Mouse (Mus musculus): ENCODE data around the gene Snap91. TPM values are rescaled to one million over a fixed set of nuclear protein-coding genes. Genes with fewer than 3 reads are reported as not detected.

The Snap91 gene
- polyA plus RNA-seq, 1 experiment from 2014 or later, result 75.7 TPM

GRCm38 (mm10) chr9:86720794-86721193, 159.7 kb downstream of the Snap91 start:
- Histone ChIP-seq H3K27me3 (replicated peaks) (no peaks in the 10 kb centered on the region), H3K4me1 (peaks cover 10% of the 10 kb centered on the region; the same call in 1 of the 2 replicates), H3K27ac (replicated peaks) (no peak overlapping the region), H3K4me2 (no peak overlapping the region), H3K36me3 (no peaks in the 10 kb centered on the region), H3K4me3 (no peak overlapping the region), H3K9me3 (no peaks in the 10 kb centered on the region), H3K9ac (no peak overlapping the region)
- no peak for ATAC-seq (ENCODE audit: extremely low read depth, insufficient number of reproducible peaks, low FRiP score, low TSS enrichment)
- 80% methylated on average over 2 of the region's 2 CpGs for WGBS

- Histone ChIP-seq H3K27ac (replicated peaks) (no peak overlapping the region), H3K4me3 (no peak overlapping the region), H3K9ac (no peak overlapping the region), H3K27me3 (replicated peaks) (no peaks in the 10 kb centered on the region), H3K9me3 (no peaks in the 10 kb centered on the region), H3K4me2 (no peak overlapping the region), H3K36me3 (no peaks in the 10 kb centered on the region), H3K4me1 (peaks cover 10% of the 10 kb centered on the region; the same call in 1 of the 2 replicates)
- ATAC-seq (ENCODE audit: extremely low read depth, insufficient number of reproducible peaks, low FRiP score, low TSS enrichment), result no peak
- 84% methylated on average over 5 of the region's 5 CpGs for WGBS
These were observed 160.2 kb downstream of the Snap91 start for GRCm38 (mm10) chr9:86720227-86720626.

GRCm38 (mm10) chr9:86717119-86717518, 163.3 kb downstream of the Snap91 start:
- H3K4me1 ChIP-seq, result peaks cover 10% of the 10 kb centered on the region; the same call in 1 of the 2 replicates
- no peak overlapping the region for H3K4me3 ChIP-seq
- no peak for ATAC-seq (ENCODE audit: extremely low read depth, insufficient number of reproducible peaks, low FRiP score, low TSS enrichment)
- no peak overlapping the region for H3K4me2 ChIP-seq
- H3K27ac ChIP-seq (replicated peaks), result no peak overlapping the region
- H3K9me3 ChIP-seq, result no peaks in the 10 kb centered on the region
- WGBS, result 57% methylated on average over 5 of the region's 5 CpGs
- no peaks in the 10 kb centered on the region for H3K27me3 ChIP-seq (replicated peaks)
- no peak overlapping the region for H3K9ac ChIP-seq
- H3K36me3 ChIP-seq, result no peaks in the 10 kb centered on the region

GRCm38 (mm10) chr9:86716540-86716939, 163.9 kb downstream of the Snap91 start:
- no peak for ATAC-seq (ENCODE audit: extremely low read depth, insufficient number of reproducible peaks, low FRiP score, low TSS enrichment)
- WGBS, result 35% methylated on average over 2 of the region's 2 CpGs

More at GRCm38 (mm10) chr9:86716540-86716939, 163.9 kb downstream of the Snap91 start:
- Histone ChIP-seq H3K4me2 (no peak overlapping the region), H3K36me3 (no peaks in the 10 kb centered on the region), H3K4me3 (no peak overlapping the region), H3K27ac (replicated peaks) (no peak overlapping the region), H3K9me3 (no peaks in the 10 kb centered on the region), H3K9ac (no peak overlapping the region), H3K27me3 (replicated peaks) (no peaks in the 10 kb centered on the region), H3K4me1 (peaks cover 10% of the 10 kb centered on the region; the same call in 1 of the 2 replicates)

Other genes starting within 250 kb of the Snap91 start
- gene Me1, start 184.7 kb downstream of the Snap91 start, polyA plus RNA-seq (2015; fragmentation: Nextera tagmentation; extraction: Ambion mirVana), result 32.2 and 32.6 TPM in 2 replicates
- gene Prss35, start 137.0 kb downstream of the Snap91 start, polyA plus RNA-seq (2015; fragmentation: Nextera tagmentation; extraction: Ambion mirVana), result 30.6 and 38.0 TPM in 2 replicates
- 0.90 and 1.2 TPM in 2 replicates for gene Ripply2, start 134.9 kb upstream of the Snap91 start, polyA plus RNA-seq (2015; fragmentation: Nextera tagmentation; extraction: Ambion mirVana)
- gene Cyb5r4, start 141.4 kb upstream of the Snap91 start, polyA plus RNA-seq (2015; fragmentation: Nextera tagmentation; extraction: Ambion mirVana), result 46.6 and 47.3 TPM in 2 replicates